Mouse (Mus musculus): Measurements from ENCODE around the gene Gm2016.
"Not testable (repeated sequence)": the region's sequence is repeated elsewhere in the genome, so short reads cannot be mapped to it uniquely, and the experiment has no call there.

Gm2016 gene

DNA sequence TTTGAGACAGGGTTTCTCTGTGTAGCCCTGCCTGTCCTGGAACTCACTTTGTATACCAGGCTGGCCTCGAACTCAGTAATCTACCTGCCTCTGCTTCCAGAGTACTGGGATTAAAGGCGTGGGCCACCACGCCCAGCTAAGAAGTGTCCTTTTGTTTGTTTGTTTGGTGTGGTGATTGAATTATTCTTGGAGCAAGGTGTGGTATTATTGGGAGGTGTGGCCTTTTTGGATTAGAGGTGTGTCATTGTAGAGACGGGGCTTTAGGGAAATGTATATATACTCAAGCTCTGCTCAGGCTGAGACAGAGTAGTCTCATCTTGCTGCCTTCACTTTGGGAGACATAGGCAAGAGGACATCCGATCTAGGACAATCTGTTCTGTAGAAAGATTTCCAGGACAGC, at the start of gene Gm2016:
Gm2016 (plus strand) TSS at position 301 of the 400 bp plus-strand sequence.
- DNase-seq: not testable (repeated sequence)

DNA sequence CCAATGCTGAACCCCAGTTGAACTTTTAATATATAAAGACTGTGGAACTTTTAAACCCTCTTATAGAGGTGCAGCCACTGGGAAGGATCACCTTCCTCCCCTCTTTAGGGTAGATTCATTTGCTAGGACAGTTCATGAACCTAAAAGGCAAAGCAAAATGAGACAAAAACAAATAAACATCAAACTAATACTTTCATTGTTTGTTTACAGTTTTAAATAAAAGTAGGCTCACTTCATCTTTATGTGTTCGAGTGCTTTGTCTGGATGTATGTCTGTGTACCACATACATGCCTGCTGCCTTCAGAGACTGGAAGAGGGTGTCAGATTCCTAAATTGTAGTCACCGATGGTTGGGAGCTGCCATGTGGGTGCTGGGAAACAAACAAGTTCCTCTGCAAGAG, 31.6 kb upstream of the Gm2016 start, which contains the start of gene Gm2001:
Gm2001 (minus strand) TSS at position 101 of the 400 bp plus-strand sequence.
- not testable (repeated sequence) for DNase-seq

DNA sequence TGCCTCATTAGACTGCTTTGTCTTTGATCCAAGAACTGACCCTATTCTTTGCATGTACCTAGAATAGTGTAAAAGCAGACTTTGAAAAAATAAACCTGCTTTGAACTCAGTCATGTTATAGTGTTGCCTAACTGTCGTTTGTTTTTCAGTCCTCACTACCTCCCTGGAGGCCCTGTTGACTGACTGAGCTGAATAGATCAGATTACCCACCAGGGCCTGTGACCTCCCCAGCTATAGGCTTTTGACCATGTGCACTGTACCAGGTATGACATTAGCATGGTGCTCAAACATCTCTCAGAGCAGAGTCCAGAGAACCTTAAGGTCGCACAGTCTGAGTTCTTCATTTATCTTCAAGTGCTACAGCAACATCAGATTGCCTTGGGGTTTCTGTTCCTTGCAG, 23.2 kb upstream of the Gm2016 start:
- DNase-seq: not testable (repeated sequence)

DNA sequence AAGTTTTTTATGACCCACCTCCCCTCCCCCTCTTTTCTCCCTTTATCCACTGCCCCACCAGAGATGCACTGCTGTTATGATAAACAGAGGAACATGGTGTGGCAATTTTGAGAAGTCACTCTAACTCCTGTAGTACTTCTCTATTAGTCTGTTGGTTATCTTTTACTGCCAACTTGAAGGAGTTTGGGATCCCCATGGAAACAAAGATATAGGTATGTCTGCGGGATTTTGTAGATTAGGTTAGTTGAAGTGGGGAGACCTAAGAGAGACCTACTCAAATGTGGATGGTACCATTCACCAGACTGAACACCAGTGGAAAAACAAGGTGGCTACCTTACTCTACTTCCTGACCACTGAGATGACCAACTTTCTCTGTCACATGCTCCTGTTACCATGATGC, 17.8 kb upstream of the Gm2016 start:
- not testable (repeated sequence) for DNase-seq

- DNase-seq: not testable (repeated sequence)
These were observed 11.9 kb upstream of the Gm2016 start for GRCm38 (mm10) chr12:87861740-87862692.

- not testable (repeated sequence) for DNase-seq
These were observed 10.2 kb upstream of the Gm2016 start for GRCm38 (mm10) chr12:87863638-87864037.

DNA sequence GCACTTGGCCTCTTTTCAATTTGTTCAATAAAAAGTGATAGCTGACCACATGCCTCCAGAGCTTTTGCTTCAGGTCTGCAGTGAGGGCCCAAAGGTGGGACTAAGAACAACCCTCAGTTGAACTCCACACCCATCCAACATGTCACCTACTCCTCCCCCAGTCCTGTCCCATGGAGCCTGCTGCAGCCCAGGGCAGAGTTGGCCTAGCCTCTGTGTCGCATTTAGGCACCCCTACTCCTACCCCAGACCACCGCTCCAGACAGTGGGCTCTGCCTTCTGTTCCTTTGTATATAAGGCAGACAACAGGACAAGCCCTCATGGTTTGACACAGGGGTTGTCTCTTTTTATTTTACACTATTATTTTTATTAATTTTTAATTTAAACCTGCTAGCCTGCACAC, 9.8 kb upstream of the Gm2016 start:
- DNase-seq: not testable (repeated sequence)

DNA sequence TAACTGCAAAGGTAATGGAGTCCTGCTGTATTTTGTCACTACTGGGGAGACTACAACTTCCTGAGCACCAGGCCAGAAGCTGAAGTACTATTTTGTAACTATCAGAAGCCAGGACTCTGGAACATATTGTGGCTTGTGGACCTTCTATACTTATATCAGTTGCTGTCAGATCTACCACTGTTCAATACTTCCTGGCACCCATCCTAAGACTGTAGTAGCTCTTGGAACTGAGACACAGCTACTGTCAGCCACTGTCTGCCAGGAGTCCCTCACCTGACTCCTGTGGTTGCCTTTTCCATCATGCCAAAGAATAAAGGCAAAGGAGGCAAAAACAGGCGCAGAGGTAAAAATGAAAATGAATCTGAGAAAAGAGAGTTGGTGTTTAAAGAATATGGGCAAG, 21.2 kb downstream of the Gm2016 start, which contains the start of gene Gm2022:
Gm2022 (plus strand) TSS at position 301 of the 400 bp plus-strand sequence.
- not testable (repeated sequence) for DNase-seq

- DNase-seq: not testable (repeated sequence)
These were observed 45.8 kb downstream of the Gm2016 start, which contains the start of gene Gm2035 for GRCm38 (mm10) chr12:87919721-87920120. TSS of gene Gm2035 (minus strand) at chr12:87919857.
